Mouse (Mus musculus): ENCODE results near the gene Gcnt2.
"Not testable (repeated sequence)": the region's sequence is repeated elsewhere in the genome, so short reads cannot be mapped to it uniquely, and the experiment has no call there.

Gcnt2 gene

DNA sequence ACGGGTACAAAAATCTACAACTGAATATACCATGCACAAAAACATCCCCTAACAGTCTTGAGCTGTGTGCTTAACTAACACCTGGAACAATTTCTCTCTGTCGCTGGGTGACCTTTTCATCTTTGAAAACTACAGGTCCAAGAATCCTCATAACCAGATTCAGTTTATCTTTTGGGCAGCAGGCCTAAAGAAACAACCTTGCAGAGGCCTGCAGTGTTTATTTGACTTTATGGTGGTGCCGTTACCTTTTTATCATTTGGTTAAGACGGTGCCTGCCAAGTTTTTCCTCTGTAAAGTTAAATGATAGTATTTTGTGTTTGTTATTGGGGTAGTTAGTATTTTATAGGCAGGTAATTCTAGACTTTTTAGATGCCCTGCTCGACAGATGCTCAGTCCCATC, 15.9 kb downstream of the Gcnt2 start:
- DNase-seq, result no peak

GRCm38 (mm10) chr13:40877589-40877988, 18.0 kb downstream of the Gcnt2 start:
- no peak for DNase-seq

- DNase-seq, result no peak
Observed at GRCm38 (mm10) chr13:40880557-40880956, 21.0 kb downstream of the Gcnt2 start.

GRCm38 (mm10) chr13:40882606-40883005, 23.1 kb downstream of the Gcnt2 start:
- no peak for DNase-seq

DNA sequence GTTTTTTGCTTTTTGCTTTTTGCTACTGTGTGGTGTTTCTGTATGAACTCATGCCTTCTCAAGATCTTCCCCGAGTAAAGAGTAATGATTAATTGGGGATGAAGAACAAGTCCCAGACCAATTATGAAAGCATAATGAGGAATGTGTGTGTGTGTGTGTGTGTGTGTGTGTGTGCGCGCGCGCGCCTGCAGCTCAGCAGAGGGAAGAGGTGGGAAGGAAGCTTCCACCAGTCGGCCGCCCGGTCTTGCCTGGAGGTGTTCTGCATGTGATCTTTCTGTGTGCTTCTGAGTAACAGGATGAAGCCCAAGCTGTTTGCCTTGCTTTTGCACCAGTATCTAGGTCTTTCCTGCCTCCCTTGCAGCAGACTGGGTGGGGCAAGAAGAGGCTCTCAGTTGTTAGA, 24.3 kb downstream of the Gcnt2 start:
- DNase-seq, result no peak

DNA sequence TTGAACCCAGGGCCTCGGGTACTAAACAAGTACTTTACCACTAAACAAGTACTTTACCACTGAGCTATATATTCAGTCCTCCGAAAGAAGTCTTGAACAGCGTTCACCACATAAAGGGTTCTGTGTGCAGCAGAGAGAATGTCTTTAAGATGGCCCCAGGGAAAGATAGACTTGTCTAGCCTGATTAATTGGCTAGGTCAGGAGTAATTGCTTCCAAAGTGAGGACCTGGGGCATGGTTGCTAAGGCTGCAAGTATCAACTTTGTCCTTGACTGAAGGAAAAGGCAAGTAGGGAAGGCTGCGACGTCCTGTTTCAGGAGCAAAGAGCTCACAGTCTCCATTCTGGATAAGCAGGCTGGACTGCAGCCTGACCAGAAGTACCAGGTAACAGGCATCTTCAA, 25.3 kb downstream of the Gcnt2 start:
- no peak for DNase-seq

DNA sequence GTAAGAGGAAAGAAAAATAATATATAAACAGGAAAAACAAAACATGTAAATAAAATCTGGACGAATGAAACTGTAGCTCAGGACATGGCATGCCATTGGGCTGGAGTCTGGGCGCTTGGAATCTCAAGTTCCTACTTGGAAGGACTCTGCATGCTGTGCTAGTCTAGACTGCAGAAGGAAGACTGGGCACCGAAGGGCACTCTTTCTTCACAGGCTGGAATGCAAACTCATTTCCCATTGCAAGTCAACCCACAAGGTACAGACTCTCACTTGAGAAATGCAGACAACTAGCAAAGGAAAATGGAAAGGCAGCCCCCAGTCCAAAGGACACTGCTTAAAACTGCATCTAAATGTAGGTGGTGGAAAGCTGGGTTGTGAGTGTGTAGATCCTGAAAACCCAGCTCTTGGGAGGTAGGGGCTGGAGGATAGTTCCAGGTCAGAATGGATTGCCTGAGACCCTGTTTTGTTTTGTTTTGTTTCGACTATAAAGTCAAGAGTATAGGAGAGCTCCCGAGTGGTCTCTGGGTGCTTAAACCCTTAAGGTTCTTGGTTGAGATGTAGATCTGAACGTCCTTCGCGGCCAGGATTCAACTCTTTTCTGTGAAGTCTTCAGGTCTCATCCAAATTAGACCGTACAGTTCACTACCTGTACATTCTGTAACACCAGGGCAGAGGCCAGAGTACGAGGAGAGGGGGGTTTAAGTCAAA, 26.5 kb downstream of the Gcnt2 start:
- DNase-seq, result no peak

DNA sequence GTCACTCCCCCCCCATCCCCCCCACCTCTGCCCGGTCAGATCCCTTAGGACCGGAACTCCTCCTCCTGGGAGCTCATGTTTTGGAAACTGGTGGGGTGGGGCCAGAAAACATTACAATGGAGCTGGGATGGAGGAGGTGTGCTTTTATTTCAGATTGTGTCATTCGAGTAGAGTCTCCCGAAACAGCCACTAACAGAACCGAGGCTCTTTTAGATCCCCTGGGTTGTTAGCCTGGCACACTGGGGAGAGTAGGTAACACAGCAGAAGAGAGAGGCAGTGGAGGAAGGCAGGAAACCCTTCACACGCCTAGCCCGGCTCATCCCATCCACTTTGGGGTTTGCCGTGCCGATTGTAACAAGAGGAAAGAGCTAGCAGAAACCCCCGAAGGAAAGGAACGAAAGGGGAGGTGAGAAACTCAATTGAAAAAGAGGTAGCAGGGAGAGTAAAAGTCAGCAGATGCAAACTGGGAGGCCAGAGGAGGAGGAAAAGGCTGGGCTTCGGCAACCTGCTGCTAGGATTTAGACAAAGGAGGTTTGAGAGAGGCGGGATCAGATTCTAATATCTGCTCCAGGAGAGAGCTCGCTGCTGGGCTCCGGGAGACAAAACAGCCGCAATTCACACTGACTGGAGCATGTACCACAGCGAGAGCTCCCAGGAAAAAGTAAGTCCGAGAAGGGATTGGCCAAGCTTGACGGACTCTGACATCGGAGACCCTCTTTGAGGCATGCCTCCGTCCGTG, 27.3 kb downstream of the Gcnt2 start:
- no peak for DNase-seq

DNA sequence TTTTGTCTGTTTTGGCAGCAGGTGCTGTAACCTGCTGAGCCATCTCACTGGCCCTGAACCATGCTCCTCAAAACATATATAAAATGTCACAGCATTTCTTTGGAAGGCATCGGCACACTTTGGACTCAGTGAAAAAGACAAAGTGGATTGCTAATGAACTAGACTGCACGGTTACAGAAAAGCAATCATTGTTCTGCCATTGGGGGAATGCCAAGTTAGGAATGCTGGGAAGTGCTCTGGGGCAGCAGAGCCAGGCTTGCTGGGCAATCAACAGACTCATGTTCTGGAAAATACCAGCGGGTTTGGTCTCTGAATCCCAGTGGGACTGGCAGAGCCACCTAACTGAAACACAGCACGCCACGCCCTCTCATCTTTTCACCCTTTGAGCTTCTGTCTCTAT, 31.0 kb downstream of the Gcnt2 start:
- no peak for DNase-seq

DNA sequence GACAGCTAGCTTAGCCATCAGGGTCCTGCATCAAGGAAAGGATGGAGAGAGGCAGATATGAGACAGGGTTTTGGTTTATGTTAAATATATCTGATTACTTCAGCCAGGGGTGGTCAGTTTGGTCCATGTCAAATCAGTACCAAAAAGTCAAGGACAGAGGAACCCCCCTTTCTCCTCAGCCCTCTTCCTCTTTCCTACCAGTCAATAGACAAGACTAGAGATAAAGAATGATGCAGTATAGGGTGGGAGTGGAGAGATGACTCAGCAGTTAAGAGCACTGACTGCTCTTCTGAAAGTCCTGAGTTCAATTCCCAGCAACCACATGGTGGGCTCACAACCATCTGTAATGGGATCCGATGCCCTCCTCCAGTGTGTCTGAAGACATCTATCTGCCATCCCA, 31.8 kb downstream of the Gcnt2 start:
- not testable (repeated sequence) for DNase-seq

DNA sequence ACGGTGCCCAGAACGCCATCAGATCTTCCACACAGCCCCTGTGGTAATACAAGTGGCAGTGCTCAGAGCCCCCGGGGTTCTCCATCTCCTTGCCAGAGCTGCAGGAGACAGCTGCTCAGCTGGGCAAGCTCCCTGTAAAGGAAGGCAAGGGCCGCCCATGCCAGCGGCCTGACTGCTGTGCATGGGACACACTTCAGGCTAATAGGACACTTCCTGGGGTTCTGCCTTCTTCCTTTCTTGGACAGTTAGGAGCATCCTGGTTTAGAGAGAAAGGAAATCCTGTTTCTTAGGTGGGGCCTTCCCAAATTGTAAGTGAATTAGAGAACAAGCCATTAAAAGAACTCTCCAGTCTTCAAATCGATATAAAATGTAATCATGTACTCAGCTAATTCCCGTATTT, 32.5 kb downstream of the Gcnt2 start:
- DNase-seq, result no peak

DNA sequence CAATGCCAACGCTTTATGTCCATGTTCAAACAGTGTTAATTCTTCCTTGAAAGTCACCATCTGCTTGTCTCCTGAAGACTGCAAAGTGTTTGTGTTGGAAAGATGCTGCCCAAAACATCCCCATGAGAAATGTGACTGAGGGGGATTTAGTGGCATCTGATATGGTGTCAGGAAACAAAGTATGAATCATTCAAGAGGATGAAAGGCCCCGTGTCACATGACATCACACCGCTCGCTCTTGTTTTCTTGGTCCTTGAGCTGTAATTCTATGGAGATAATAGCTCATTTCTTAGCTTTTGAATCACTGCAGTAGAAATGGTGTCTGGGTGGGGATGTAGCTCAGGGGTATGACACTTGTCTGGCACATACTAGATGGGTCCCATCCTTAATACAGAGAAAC, 33.0 kb downstream of the Gcnt2 start:
- no peak for DNase-seq

- no peak for DNase-seq
Observed at GRCm38 (mm10) chr13:40893573-40893972, 34.0 kb downstream of the Gcnt2 start.

GRCm38 (mm10) chr13:40898049-40898690, 38.6 kb downstream of the Gcnt2 start:
- DNase-seq, result not testable (repeated sequence)

DNA sequence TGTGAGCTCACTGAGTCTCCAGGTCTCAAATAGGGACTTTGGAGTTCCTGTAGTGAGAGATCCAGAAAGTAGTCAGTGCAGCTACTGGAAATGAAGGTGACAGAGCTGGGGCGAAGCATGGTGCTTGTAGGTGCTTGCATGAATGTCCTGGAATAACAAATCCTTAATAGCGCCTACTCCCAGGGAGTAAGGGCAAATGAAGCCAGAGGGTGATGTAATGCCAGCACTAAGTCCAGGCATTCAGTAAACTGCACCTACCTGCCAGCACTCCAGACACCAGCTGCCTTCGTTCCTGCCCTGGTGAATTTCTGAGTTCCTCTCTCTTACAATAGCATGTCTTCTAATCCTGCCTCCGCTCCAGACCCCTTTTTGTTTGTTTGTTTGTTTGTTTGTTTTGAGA, 39.1 kb downstream of the Gcnt2 start:
- no peak for DNase-seq

DNA sequence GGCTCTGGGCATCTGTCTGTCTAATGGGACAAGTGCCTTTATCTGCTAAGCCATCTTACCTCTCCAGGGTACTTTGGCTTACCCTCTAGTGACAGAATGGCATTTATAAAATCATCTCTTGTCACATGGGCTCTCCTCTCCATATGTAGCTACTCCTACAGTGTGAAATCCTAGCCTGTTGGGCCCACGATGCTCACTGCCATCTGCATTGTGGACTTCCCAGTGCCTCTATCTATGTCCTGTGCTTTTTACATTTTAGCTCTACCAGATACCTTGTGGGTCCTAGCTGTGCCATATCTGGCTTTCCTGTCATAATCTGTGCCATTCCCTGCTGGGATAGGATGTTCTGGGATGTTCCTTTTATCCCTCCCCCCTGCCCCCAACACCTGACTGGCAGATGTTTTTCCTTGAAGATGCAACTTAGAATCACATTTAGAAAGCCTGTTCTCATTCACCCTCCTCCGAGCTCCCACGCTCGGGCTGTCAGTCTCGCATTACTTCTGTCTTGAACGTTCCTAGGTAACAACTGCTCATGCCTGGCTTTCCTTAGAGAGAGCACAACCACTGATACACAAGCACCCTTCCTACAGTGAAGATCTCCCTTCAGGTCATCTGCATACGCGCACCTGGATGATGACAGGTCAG, 39.9 kb downstream of the Gcnt2 start:
- DNase-seq, result peak; percentile 75

GRCm38 (mm10) chr13:40899994-40900970, 40.7 kb downstream of the Gcnt2 start:
- DNase-seq, result no peak

- no peak for DNase-seq
Observed at GRCm38 (mm10) chr13:40901263-40901662, 41.7 kb downstream of the Gcnt2 start.

DNA sequence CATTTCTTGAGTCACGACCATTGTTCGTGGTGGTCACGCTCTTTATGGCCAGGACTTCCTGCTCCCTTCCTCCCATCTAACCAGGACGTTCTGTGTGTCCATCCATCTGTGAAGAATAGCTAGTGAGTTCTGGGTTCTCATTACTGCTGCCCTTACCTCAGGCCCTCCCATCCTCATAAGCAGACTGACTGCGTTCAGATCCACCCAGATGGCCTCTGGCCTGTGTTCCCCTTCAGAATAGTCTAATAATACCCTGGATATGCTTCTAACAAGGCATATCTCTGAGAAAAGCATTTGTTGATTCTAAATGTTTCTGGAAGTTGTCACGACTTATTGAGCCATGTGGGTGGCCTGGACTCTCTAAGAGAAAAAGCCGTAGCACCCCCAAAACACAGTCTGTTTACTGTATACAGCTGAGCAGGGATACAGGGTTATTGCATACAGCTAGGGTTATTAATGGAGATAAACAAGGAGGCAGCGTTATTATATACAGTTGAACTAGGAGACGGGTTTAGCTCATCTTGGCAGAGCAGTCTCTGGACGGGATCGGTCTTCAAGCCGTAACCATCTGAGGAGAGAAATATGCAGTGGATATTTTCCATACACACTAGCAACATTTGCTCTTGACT, 42.4 kb downstream of the Gcnt2 start:
- no peak for DNase-seq

DNA sequence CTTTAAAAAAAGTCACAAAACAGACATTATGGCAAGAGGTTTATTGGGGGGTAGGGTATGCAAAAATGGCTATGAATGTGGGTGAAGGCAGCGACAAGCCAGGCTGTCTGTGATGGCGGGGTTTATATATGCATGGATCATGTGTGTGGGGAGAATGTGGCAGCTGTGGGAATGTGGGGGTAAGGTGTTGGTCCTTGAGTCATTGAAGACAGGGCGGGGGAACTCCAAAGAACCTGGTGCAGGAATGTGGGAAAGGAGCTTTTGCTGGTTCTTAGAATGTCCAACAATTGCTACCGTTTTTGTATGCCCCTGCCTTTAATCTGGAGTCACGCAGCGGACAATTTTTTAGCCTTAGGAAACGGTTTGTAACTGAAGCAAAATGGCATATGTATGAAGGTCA, 44.5 kb downstream of the Gcnt2 start:
- peak; percentile 59 for DNase-seq

DNA sequence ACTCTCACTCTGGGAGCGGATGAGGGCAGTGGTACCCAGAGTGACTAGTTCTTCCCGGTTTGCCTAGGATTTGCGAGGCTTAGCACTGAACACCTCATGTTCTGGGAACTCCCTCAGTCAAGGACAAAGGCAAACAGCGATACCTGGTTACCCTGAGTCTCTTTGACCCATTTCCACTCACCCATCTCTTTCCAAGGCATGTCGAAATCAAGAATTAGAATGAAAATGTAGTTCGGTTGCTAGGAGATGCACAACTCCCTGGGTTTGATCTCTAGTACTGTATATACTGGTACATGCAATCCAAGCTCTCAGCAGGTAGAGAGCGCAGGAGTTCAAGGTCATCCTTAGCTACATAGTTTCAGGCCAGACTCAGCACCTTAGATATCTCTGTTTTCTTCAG, 47.0 kb downstream of the Gcnt2 start:
- DNase-seq, result no peak

GRCm38 (mm10) chr13:40907274-40907673, 47.7 kb downstream of the Gcnt2 start:
- DNase-seq, result no peak
